Mouse (Mus musculus): Measurements from ENCODE around the gene Has3. TPM values are rescaled to one million over a fixed set of nuclear protein-coding genes. Genes with fewer than 3 reads are reported as not detected.
"Not testable (repeated sequence)": the region's sequence is repeated elsewhere in the genome, so short reads cannot be mapped to it uniquely, and the experiment has no call there.

Gene Has3
- polyA plus RNA-seq, 1 experiment: 0.16 TPM

DNA sequence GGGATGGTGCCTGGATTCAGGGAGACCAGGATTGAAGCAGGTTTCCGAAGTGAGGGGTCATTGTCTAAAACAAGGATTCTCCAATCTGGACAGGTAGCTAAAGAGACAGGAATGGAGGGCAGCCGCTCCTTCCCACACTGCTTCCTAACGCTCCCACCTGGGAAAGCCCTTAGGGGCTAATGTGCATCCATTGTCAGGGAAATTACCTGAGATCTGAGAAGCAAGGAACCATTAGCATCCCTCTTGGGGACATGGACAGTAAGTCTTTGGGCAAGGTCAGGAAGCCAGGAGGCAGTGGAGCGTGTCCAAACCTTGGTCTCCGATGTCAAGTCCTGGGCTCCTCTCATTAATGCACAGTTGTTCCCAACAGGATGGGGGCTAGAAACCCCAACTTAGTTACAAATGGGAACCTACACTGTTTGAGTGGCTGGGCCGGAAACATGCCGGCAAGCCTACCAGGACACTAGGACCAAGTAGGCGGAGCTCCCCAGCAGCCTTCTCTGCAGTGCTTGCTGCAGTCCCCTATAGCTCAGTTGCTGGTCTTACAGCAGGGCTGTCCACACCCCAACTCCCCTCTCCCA lies 2.5 kb downstream of the Has3 start:
- no peaks in the 10 kb centered on the region for H3K79me2 ChIP-seq (ENCODE audit: control insufficient read depth, insufficient read depth)
- no peak for TF ChIP-seq USF1 (IDR thresholded peaks at IDR 0.05; ENCODE audit: low read depth)
- TF ChIP-seq MYOG (IDR thresholded peaks at IDR 0.05; ENCODE audit: control insufficient read depth, extremely low read depth, insufficient read length): no peak
- TF ChIP-seq CTCF (IDR thresholded peaks at IDR 0.05; ENCODE audit: control insufficient read depth, insufficient read depth, insufficient read length): no peak
- TF ChIP-seq CEBPB (IDR thresholded peaks at IDR 0.05; ENCODE audit: low read depth): no peak
- no peak for TF ChIP-seq MYOD1 (IDR thresholded peaks at IDR 0.05; ENCODE audit: control insufficient read depth, insufficient read length, low read depth)
- TF ChIP-seq FOSL1 (IDR thresholded peaks at IDR 0.05; ENCODE audit: insufficient read depth, low read length, poor library complexity, severe bottlenecking): no peak
- TF ChIP-seq MAX (IDR thresholded peaks at IDR 0.05): no peak
- no peak overlapping the region for H3ac ChIP-seq (ENCODE audit: control insufficient read depth, insufficient read length, low read depth)
- no peaks in the 10 kb centered on the region for H3K79me3 ChIP-seq (ENCODE audit: low read depth)
- H3K4me3 ChIP-seq (ENCODE audit: insufficient read depth, poor library complexity, severe bottlenecking): no peak overlapping the region
- peaks cover 10% of the 10 kb centered on the region for H3K27me3 ChIP-seq (ENCODE audit: control insufficient read depth, insufficient read depth, insufficient read length)
- H3K36me3 ChIP-seq (ENCODE audit: control insufficient read depth, insufficient read depth): peaks cover 5% of the 10 kb centered on the region

DNA sequence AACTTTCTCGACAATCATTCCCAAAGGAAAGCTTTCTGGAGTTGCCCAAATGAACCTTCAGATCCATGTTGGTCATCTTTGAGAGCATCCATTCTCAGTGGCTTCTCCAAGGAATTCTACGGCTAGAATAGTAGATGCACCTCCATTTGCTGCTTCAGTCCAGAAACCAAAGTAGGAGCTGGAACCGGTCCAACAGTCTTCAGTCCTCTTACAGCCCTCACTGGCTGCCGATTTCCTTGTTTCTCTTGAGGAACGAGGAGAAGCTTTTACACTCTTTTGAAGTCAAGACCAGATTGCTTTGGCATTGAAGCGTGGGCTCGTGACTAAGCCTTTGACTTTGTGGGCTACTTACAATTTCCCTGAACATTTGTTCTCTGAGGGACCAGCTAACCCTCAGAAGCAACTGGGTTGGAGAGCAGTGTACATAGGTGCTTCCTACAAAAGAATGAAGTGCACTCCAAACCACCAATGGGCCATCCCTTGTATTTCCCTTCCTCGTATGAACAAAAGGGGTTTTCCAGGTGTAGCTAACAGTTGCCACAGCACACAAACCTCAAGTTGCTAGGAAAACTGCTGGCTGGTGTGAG lies 10.2 kb downstream of the Has3 start:
- TF ChIP-seq FOSL1 (IDR thresholded peaks at IDR 0.05; ENCODE audit: insufficient read depth, low read length, poor library complexity, severe bottlenecking) (no peak), MYOG (IDR thresholded peaks at IDR 0.05; ENCODE audit: control insufficient read depth, extremely low read depth, insufficient read length) (no peak), USF1 (IDR thresholded peaks at IDR 0.05; ENCODE audit: low read depth) (no peak), MYOD1 (IDR thresholded peaks at IDR 0.05; ENCODE audit: control insufficient read depth, insufficient read length, low read depth) (no peak), CTCF (IDR thresholded peaks at IDR 0.05; ENCODE audit: control insufficient read depth, insufficient read depth, insufficient read length) (no peak), MAX (IDR thresholded peaks at IDR 0.05) (no peak), CEBPB (IDR thresholded peaks at IDR 0.05; ENCODE audit: low read depth) (no peak)
- Histone ChIP-seq H3K79me3 (ENCODE audit: low read depth) (peaks cover 4% of the 10 kb centered on the region), H3K4me3 (ENCODE audit: insufficient read depth, poor library complexity, severe bottlenecking) (no peak overlapping the region), H3ac (ENCODE audit: control insufficient read depth, insufficient read length, low read depth) (no peak overlapping the region), H3K36me3 (ENCODE audit: control insufficient read depth, insufficient read depth) (peaks cover 73% of the 10 kb centered on the region), H3K79me2 (ENCODE audit: control insufficient read depth, insufficient read depth) (peaks cover 22% of the 10 kb centered on the region), H3K27me3 (ENCODE audit: control insufficient read depth, insufficient read depth, insufficient read length) (no peaks in the 10 kb centered on the region)

DNA sequence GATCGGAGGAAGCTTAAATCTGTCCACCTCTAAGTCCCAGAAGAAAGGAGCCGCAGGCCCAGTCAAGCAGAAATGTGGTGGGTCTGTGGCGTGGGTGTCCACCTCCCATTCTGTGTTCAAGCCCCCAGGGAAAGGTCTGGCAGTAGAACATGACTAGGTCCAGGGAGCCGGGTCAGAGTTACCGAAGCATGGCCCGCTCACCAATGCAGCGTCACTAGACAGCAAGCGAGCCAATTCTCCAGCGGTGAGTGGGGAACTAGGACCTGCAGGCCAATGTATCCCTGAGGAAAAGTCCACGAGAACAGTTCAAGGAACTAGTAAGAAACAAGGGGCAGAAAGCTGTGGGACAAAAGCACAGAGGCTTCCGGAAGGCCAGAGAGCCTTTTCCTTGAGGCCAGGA lies 14.1 kb downstream of the Has3 start:
- Histone ChIP-seq H3K36me3 (ENCODE audit: control insufficient read depth, insufficient read depth) (peaks cover 77% of the 10 kb centered on the region), H3K79me3 (ENCODE audit: low read depth) (peaks cover 39% of the 10 kb centered on the region), H3K79me2 (ENCODE audit: control insufficient read depth, insufficient read depth) (peaks cover 61% of the 10 kb centered on the region)
- not testable (repeated sequence) for H3K27me3 ChIP-seq (ENCODE audit: control insufficient read depth, insufficient read depth, insufficient read length); H3ac ChIP-seq (ENCODE audit: control insufficient read depth, insufficient read length, low read depth); H3K4me3 ChIP-seq (ENCODE audit: insufficient read depth, poor library complexity, severe bottlenecking)

DNA sequence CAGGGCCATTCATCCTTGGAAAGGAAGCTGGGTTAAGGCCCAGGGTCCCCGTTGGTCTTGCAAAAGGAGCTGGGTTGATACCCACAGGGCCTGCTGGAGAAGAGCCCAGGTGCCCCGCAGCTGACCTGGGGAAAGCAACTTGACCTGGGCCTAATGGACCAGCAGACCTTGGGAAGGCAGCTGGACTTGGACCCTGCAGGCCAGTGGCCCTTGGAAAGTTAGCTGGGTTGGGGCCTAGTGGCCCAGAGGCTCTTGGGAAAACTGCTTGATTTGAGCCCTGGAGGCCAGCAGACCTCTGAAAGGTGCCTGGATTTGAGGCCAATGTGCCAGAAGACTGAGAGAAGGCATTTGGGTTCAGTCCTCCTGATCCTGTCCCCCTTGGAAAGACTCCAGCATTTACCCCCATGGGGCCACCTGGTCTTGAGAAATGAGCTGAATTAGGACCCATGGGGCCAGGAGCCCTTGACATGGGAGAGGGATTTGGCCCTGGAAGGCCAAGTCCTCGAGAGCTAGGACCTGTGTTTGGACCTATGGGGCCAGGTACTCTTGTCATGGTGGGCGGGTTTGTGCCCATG lies 14.9 kb downstream of the Has3 start:
- H3ac ChIP-seq (ENCODE audit: control insufficient read depth, insufficient read length, low read depth); H3K4me3 ChIP-seq (ENCODE audit: insufficient read depth, poor library complexity, severe bottlenecking); H3K27me3 ChIP-seq (ENCODE audit: control insufficient read depth, insufficient read depth, insufficient read length): not testable (repeated sequence)
- H3K79me2 ChIP-seq (ENCODE audit: control insufficient read depth, insufficient read depth): peaks cover 69% of the 10 kb centered on the region
- H3K79me3 ChIP-seq (ENCODE audit: low read depth): peaks cover 48% of the 10 kb centered on the region
- peaks cover 71% of the 10 kb centered on the region for H3K36me3 ChIP-seq (ENCODE audit: control insufficient read depth, insufficient read depth)

DNA sequence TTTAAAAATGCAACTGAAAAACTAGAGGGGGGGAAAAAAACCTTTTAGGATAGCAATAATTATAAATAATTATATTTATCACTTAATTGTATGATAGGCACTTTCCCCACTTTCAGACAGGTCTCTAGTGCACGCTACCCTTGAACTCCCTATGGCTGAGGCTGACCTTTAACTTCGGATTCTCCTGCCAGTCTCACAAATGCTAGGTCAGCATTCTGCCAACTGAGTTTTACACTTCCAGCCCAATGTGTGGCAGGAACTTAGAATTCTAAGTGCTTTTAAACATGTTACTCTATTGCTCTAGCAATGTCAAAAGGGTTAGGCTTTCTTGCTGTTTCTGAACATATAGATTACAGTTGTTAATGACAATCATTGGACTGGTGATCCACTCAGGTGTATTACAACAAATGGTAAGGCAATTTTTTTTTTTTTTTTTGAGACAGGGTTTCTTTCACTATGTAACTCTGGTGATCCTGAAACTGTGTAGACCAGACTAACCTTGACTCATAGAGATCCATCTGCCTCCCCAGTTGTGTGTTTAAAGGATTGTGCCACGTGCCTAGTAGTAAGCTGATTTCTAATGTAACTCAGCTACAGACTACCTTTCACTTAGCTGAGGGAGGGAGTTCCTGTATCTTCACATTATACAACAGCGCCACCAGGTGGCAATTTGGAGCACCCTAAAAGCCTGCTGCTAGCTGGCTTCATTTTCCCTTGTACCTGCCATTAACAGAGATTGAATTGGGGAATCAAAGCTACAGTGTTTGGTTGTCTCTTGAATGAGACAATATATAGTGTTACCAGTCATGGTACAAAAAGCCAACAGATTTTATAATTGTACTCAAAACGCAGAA lies 17.5 kb downstream of the Has3 start:
- Histone ChIP-seq H3K36me3 (ENCODE audit: control insufficient read depth, insufficient read depth) (peaks cover 54% of the 10 kb centered on the region), H3ac (ENCODE audit: control insufficient read depth, insufficient read length, low read depth) (no peak overlapping the region), H3K79me2 (ENCODE audit: control insufficient read depth, insufficient read depth) (peaks cover 96% of the 10 kb centered on the region), H3K4me3 (ENCODE audit: insufficient read depth, poor library complexity, severe bottlenecking) (no peak overlapping the region), H3K79me3 (ENCODE audit: low read depth) (peaks cover 74% of the 10 kb centered on the region), H3K27me3 (ENCODE audit: control insufficient read depth, insufficient read depth, insufficient read length) (no peaks in the 10 kb centered on the region)
- TF ChIP-seq USF1 (IDR thresholded peaks at IDR 0.05; ENCODE audit: low read depth): no peak
- peak; percentile 45 for TF ChIP-seq CTCF (IDR thresholded peaks at IDR 0.05; ENCODE audit: control insufficient read depth, insufficient read depth, insufficient read length)
- no peak for TF ChIP-seq MYOD1 (IDR thresholded peaks at IDR 0.05; ENCODE audit: control insufficient read depth, insufficient read length, low read depth)
- no peak for TF ChIP-seq MYOG (IDR thresholded peaks at IDR 0.05; ENCODE audit: control insufficient read depth, extremely low read depth, insufficient read length)

DNA sequence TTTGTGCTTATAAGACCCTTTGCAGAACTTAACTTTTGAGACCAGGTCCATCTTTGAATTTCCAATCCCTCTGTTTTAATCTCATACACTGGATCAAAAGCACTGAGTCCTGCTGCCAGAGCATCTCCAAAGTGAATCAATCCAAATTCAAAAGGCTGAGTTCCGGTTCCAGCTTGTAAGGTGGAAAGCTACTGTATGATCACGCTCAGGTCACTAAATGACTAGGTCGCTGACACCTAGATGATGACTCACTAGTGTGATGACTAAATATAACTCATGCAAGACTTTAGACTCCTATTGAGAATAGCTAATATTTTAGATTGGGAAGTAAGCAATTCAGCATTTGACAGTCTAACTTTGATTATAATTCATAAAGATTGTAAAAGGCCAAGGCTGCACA lies 18.8 kb downstream of the Has3 start:
- H3K36me3 ChIP-seq (ENCODE audit: control insufficient read depth, insufficient read depth): peaks cover 42% of the 10 kb centered on the region
- H3K79me3 ChIP-seq (ENCODE audit: low read depth): peaks cover 79% of the 10 kb centered on the region
- peaks cover 100% of the 10 kb centered on the region for H3K79me2 ChIP-seq (ENCODE audit: control insufficient read depth, insufficient read depth)
- no peak for TF ChIP-seq USF1 (IDR thresholded peaks at IDR 0.05; ENCODE audit: low read depth)
- TF ChIP-seq MYOG (IDR thresholded peaks at IDR 0.05; ENCODE audit: control insufficient read depth, extremely low read depth, insufficient read length): no peak
- no peak for TF ChIP-seq MYOD1 (IDR thresholded peaks at IDR 0.05; ENCODE audit: control insufficient read depth, insufficient read length, low read depth)
- TF ChIP-seq CTCF (IDR thresholded peaks at IDR 0.05; ENCODE audit: control insufficient read depth, insufficient read depth, insufficient read length): no peak
- no peak for TF ChIP-seq CEBPB (IDR thresholded peaks at IDR 0.05; ENCODE audit: low read depth)
- no peak for TF ChIP-seq MAX (IDR thresholded peaks at IDR 0.05)
- no peak for TF ChIP-seq FOSL1 (IDR thresholded peaks at IDR 0.05; ENCODE audit: insufficient read depth, low read length, poor library complexity, severe bottlenecking)
- H3K27me3 ChIP-seq (ENCODE audit: control insufficient read depth, insufficient read depth, insufficient read length): no peaks in the 10 kb centered on the region
- no peak overlapping the region for H3ac ChIP-seq (ENCODE audit: control insufficient read depth, insufficient read length, low read depth)
- H3K4me3 ChIP-seq (ENCODE audit: insufficient read depth, poor library complexity, severe bottlenecking): no peak overlapping the region

Measured in C2C12 (cell line).